Mouse (Mus musculus) bone marrow macrophage, adult 2 months (primary cell): Measurements from ENCODE around the gene Rtp3.

ENCODE experiments used
- CTCF ChIP-seq: IDR thresholded peaks from 2 replicates; pipeline ENCODE4 v1.5.1; 2012; ENCODE audit warnings: low read depth, mild to moderate bottlenecking, low read length, moderate library complexity
- POLR2A ChIP-seq: IDR thresholded peaks from 2 replicates; pipeline ENCODE4 v1.6.1; 2012; ENCODE audit warnings: mild to moderate bottlenecking, low read depth, low read length, borderline replicate concordance

- TF ChIP-seq CTCF = no peak
- no peak for TF ChIP-seq POLR2A
Observed at GRCm38 (mm10) chr9:110987331-110987730, 3.1 kb downstream of the Rtp3 start.
